In the genomic region with DNA sequence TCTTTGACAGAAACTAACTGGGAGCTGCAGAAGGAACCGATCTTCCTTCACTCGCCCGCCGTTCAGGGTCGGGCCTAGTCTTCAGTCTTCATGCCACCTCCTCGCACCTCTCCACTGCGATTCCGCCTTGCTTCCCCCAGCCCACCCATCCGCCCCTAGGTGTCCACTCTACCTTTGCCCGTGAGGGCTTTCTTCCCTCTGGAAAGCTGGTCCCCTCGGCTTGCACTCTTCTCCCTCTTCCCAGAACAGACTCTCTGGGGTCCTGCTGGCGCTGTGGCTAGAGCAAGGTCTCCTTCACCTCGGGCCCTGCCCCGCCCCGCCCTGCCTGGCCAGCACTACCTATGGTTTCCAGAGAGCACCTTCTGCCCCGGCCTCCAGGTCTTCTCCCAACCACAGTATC, we compare ENCODE assay signal across 8 mouse cellular contexts.
DNase-seq lines count a peak whose midpoint lies in the region; ATAC-seq and TF ChIP-seq lines count a peak whose summit lies in the region.

No protein-coding gene starts in this region.

- DNase-seq in kidney, adult 2 months = no peak
- no peak for DNase-seq in kidney, adult 18-20 months
- no peak for DNase-seq in embryonic facial prominence, embryonic 11.5 days (ENCODE audit: low spot score)
- no peak for DNase-seq in intestine, embryonic 14.5 days (ENCODE audit: low spot score)
- peak; percentile 7 for DNase-seq in lung, postnatal 25 days (ENCODE audit: low spot score)
- DNase-seq in layer of hippocampus, postnatal 14 days (ENCODE audit: low spot score in 2 of 2) = no peak
- DNase-seq in right cerebral cortex, adult 2 months (ENCODE audit: low spot score in 2 of 2) = no peak

- H3K36me3 ChIP-seq in kidney, adult 2 months (ENCODE audit: control insufficient read depth, insufficient read depth, low read length) = no peaks in the 10 kb centered on the region
- H3K36me3 ChIP-seq in embryonic facial prominence, embryonic 11.5 days (replicated peaks; ENCODE audit: control insufficient read depth, insufficient read depth, low read depth, low read length) = no peaks in the 10 kb centered on the region
- H3K36me3 ChIP-seq in intestine, embryonic 14.5 days (ENCODE audit: control insufficient read depth, insufficient read depth, low read length) = peaks cover 10% of the 10 kb centered on the region; the same call in 1 of the 2 replicates

- peak overlapping the region; percentile 78 for H3K9ac ChIP-seq in embryonic facial prominence, embryonic 11.5 days (replicated peaks; ENCODE audit: low read length)
- peak overlapping the region; percentile 61 for H3K9ac ChIP-seq in intestine, embryonic 14.5 days (ENCODE audit: low read length)

- H3K4me3 ChIP-seq in kidney, adult 2 months (ENCODE audit: insufficient read depth, low read depth, low read length) = peak overlapping the region; percentile 81
- peak overlapping the region; percentile 89 for H3K4me3 ChIP-seq in embryonic facial prominence, embryonic 11.5 days (ENCODE audit: low read depth, low read length)
- H3K4me3 ChIP-seq in intestine, embryonic 14.5 days (ENCODE audit: low read depth, low read length) = peak overlapping the region; percentile 70

- no peaks in the 10 kb centered on the region for H3K9me3 ChIP-seq in embryonic facial prominence, embryonic 11.5 days (replicated peaks; ENCODE audit: control insufficient read depth, low read length)
- H3K9me3 ChIP-seq in intestine, embryonic 14.5 days (ENCODE audit: control insufficient read depth, low read length) = 0 out of 2 replicates have a peak, but pooled peaks cover 3% of the 10 kb centered on the region

- ATAC-seq in embryonic facial prominence, embryonic 11.5 days (replicated peaks; ENCODE audit: insufficient number of reproducible peaks, low FRiP score, low TSS enrichment, low read depth) = peak; percentile 66
- ATAC-seq in intestine, embryonic 14.5 days (replicated peaks; ENCODE audit: low FRiP score, low TSS enrichment, low read depth) = peak; percentile 53
- ATAC-seq in inflammation-experienced regulatory T-cells, adult 6 months = no peak

- no peaks in the 10 kb centered on the region for H3K27me3 ChIP-seq in kidney, adult 2 months (replicated peaks; ENCODE audit: control insufficient read depth, insufficient read depth, low read length)
- H3K27me3 ChIP-seq in embryonic facial prominence, embryonic 11.5 days (ENCODE audit: control insufficient read depth, insufficient read depth, low read length) = no peaks in the 10 kb centered on the region
- no peaks in the 10 kb centered on the region for H3K27me3 ChIP-seq in intestine, embryonic 14.5 days (replicated peaks; ENCODE audit: control insufficient read depth, insufficient read depth, low read length)

- peak overlapping the region; percentile 86 for H3K4me2 ChIP-seq in embryonic facial prominence, embryonic 11.5 days (ENCODE audit: low read depth, low read length)
- H3K4me2 ChIP-seq in intestine, embryonic 14.5 days (ENCODE audit: low read length) = peak overlapping the region; percentile 83

- 2% methylated on average over 16 of the region's 16 CpGs for WGBS in kidney, adult 2 months
- under 1% methylated on average over 16 of the region's 16 CpGs for WGBS in embryonic facial prominence, embryonic 11.5 days
- WGBS in intestine, embryonic 14.5 days = 1% methylated on average over 16 of the region's 16 CpGs

- no peak for TF ChIP-seq POLR2A in kidney, adult 2 months (IDR thresholded peaks at IDR 0.05; ENCODE audit: low read depth, low read length)

- H3K4me1 ChIP-seq in kidney, adult 2 months (ENCODE audit: control insufficient read depth, insufficient read depth, low read length) = peaks cover 2% of the 10 kb centered on the region; the same call in 1 of the 2 replicates
- H3K4me1 ChIP-seq in embryonic facial prominence, embryonic 11.5 days (ENCODE audit: control insufficient read depth, insufficient read depth, low read length) = no peaks in the 10 kb centered on the region
- peaks cover 33% of the 10 kb centered on the region for H3K4me1 ChIP-seq in intestine, embryonic 14.5 days (replicated peaks; ENCODE audit: control insufficient read depth, insufficient read depth, low read length)

- TF ChIP-seq CTCF in kidney, adult 2 months (conservative IDR thresholded peaks at IDR 0.05; ENCODE audit: insufficient read depth, insufficient read length, low read depth, low read length) = no peak

- peak overlapping the region; percentile 92 for H3K27ac ChIP-seq in kidney, adult 2 months (ENCODE audit: insufficient read depth, low read depth, low read length)
- H3K27ac ChIP-seq in embryonic facial prominence, embryonic 11.5 days (replicated peaks; ENCODE audit: low read depth, low read length) = peak overlapping the region; percentile 85
- H3K27ac ChIP-seq in intestine, embryonic 14.5 days (ENCODE audit: low read depth) = peak overlapping the region; percentile 87
